Mouse (Mus musculus) central nervous system, embryonic 14 days (tissue): Measurements from ENCODE around the gene Sik3. TPM values are rescaled to one million over a fixed set of nuclear protein-coding genes. Genes with fewer than 3 reads are reported as not detected.

ENCODE experiments used
- polyA plus RNA-seq: library from polyadenylated mRNA; depleted of rRNA; stranded (reverse); fragments of >200 nt; gene quantifications from 2 replicates; pipeline ENCODE4 v1.2.3, GENCODE M21; 2012; rRNA removed

The Sik3 gene
- polyA plus RNA-seq, result 15.8 and 20.0 TPM in 2 replicates

DNA sequence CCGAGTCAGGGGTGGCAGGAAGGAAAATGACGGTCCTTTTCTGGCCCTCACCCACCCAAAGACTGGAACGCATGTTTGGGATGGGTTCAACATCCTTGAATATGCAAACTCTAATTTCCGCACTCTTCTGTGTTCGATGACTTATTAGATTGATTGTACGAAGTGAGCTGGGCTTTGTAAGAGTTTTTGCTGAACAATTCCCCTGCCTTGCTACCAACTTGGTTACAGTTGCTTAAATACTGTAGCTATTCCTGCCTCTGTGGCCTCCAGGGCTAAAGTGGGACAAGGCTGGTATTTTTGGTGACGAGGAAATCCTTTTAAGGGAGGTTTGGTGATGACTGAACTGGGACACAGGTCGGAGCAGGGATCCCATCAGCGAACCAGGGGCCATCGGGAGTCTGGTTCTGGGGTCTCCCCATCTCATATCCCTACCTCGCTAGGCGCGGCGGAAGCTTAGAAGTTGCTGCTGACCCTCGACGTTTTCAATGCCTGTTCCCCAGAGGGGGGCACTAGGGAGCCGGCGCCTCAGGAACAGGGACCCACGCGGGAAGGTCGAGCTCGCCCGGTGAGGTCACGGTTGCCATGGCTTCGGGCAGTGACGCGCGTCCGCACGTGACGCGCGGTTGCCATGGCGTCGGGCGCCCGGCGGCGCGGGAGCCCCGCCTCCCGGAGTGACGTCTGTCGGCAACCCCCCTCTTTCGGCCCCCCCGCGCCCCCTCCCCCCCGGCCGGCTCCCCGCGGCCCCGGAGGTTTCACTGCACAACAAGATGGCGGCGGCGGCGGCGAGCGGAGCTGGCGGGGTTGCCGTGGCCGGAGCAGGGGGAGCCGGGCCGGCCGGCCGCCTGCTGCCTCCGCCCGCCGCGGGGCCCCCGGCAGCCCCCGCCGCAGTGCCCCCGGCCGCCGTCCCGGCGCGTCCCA lies at the start of gene Sik3, which contains the start of gene Pafah1b2:
Gene Sik3, plus strand, starts transcription at position 730 of the 918 bp plus-strand sequence.
Gene Pafah1b2, minus strand, starts transcription at position 600 of the 918 bp plus-strand sequence.

DNA sequence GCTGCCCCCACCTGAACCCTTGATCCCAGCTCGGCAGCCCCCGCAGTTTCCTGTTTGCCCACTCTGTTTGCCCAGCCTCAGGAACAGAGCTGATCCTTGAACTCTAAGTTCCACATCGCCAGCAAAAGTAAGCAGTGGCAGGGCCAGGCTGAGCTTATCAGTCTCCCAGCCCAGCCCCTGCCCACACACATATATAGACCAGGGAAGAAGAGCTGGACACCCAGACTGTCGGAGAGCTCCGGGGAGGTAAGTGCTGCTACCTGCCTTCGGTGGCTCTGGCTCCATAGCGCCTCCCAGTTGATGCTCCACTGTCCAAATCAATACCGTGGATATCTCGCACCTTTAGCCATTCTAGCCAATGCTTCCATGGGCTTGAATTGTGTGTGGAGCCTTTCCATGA lies 215.9 kb downstream of the Sik3 start, which contains the start of gene Apoa1:
Gene Apoa1, plus strand, starts transcription at position 90 of the 400 bp plus-strand sequence.

DNA sequence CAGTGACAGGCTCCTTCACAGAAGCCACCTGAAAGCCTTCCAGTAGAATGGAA lies 222.8 kb downstream of the Sik3 start, which contains the start of gene Apoc3:
Gene Apoc3, minus strand, starts transcription at position 41 of the 53 bp plus-strand sequence.

DNA sequence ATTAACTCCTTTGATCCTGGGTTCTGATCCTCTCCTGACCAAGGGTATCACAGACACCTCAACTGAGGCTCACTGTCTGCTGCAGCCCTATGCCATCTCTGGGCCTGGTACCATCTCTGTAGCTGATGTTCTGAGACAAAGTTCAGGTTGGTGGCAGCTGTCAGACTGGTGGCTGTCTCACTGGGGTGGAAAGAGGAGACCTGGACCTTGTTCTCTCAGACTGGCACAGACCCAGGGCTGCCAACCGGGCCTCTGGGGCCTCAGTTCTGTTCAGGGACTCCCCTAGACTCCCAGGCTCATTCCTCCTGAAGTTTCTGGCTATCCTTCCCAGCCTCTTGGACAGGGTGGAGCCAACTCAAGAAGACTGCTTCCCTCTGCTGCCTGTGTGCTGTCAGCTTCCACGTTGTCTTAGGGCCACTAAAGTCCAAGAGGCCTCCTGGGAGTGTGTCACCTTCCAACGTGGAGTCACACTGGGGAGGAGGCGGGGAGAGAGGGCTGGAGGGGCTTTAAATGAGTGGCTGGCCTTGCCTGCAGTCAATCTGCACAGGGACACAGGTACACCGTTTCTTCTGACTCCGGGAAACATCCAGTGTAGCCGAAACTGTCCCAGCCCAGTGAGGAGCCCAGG lies 228.0 kb downstream of the Sik3 start, which contains the start of gene Apoa4:
Gene Apoa4, plus strand, starts transcription at position 171 of the 628 bp plus-strand sequence.

DNA sequence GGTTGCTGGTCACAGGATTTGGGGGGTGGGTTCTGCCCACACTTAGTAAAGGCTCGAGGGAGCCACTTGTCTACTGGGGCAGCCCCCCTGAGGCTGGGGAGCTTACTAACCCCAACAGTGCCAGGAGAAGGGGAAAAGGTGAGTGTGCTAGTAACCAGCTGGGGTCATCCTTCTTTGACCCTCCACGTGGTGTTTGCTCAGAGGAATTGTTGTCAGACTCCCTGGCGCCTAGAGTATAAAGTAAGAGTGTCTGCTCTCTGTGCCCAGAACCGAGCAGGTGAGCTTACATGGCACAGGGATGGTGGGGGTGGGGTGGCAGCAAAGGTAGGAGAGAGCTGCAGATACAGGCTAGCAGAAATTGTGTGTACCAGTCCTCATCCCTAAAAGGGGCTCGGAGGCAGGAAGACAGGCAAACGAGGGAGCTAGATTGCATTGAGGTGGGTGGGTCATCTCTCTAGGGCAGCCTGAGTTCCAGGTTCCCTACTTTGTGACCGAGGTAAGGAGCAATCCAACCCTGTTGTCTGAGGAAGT lies 255.8 kb downstream of the Sik3 start, which contains the start of gene Apoa5:
Gene Apoa5, plus strand, starts transcription at position 291 of the 531 bp plus-strand sequence.

DNA sequence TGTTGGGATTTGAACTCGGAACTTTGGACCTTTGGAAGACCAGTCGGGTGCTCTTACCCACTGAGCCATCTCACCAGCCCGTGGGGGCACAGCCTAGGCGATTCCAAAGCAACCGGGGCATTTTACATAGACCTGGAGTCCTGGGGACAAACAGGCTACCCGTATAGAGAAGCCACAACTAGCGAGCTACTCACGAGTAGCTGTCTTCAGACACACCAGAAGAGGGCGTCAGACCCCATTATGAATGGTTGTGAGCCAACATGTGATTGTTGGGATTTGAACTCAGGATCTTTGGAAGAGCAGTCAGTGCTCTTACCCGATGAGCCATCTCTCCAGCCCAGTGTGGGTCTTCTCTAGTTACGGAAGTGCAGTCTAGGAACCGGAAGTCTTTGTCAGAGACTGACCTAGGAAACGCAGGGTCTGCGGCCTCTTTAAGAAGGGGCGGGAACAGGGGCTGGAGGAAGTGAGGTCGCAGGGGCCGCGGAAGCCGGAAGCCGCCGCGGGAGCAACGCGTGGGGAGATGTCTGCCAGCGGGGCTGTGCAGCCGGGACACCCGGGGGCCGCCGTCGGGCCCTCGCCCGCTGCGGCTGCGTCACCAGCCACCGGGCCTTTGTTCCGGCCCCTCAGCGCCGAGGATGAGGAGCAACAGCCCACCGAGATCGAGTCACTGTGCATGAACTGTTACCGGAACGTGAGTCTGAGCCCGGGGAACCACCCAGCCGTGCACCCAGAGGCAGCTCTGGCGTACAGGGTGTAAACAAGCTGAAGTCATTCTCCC lies 260.2 kb downstream of the Sik3 start, which contains the start of gene Zpr1:
Gene Zpr1, plus strand, starts transcription at position 388 of the 778 bp plus-strand sequence.

Other genes starting within 250 kb of the Sik3 start
- gene Cep164, start 184.1 kb upstream of the Sik3 start, polyA plus RNA-seq, result 27.3 and 28.4 TPM in 2 replicates
- 33.1 and 36.6 TPM in 2 replicates for gene Bace1, start 174.2 kb upstream of the Sik3 start, polyA plus RNA-seq
- gene Pcsk7, start 106.3 kb upstream of the Sik3 start, polyA plus RNA-seq, result 35.6 and 36.9 TPM in 2 replicates
- 49.1 and 49.6 TPM in 2 replicates for gene Rnf214, start 105.9 kb upstream of the Sik3 start, polyA plus RNA-seq
- 9.7 and 16.3 TPM in 2 replicates for gene Tagln, start 76.8 kb upstream of the Sik3 start, polyA plus RNA-seq
- 78.0 and 99.5 TPM in 2 replicates for gene Sidt2, start 57.6 kb upstream of the Sik3 start, polyA plus RNA-seq
- 133 TPM in 2 replicates for gene Pafah1b2, start 130 bp upstream of the Sik3 start, polyA plus RNA-seq
- 2.2 and 2.9 TPM in 2 replicates for gene Apoa1, start 215.8 kb downstream of the Sik3 start, polyA plus RNA-seq
- not detected in 2 replicates for gene Apoc3, start 222.8 kb downstream of the Sik3 start, polyA plus RNA-seq
- gene Apoa4, start 227.9 kb downstream of the Sik3 start, polyA plus RNA-seq, result 0.04 and 0.15 TPM in 2 replicates